Mouse (Mus musculus) kidney, adult 8-10 months (tissue): ENCODE data around the gene Esr2.

Experiments
- DNase-seq, 2 experiments: peaks; one replicate each; pipeline ENCODE4 v3.0.0; 2022

Gene Esr2

DNA sequence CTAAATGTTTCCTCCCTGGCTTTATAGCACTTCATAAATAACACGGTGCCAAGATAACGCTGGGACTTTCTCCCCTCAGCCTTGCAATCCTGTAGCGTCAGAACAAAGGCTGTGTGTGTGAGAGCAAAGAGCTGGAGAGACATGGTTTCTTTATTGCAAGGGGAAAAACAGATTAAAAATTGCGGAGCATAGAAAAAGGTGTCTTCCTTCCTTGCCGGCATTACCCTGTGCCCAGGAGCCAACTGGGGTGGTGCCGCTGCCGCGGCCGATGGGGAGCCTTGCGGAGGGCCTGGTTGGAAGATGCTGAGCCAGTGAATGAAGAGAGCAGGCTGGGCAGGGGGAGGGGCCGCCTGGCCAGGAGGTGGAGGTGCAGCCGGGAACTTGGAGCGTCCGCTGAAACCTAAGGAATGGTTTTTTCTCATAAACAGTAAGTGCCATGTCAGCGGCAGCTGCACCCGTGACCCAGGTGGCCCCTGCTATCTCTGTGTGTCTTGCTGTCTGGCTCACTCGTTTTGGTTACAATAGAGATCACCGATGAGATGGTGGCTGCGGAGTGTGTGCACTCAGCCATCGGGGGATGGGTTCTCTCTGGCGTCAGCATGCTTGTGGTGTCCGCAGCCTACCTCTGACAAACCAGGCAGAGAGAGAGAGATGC, 95.4 kb downstream of the Esr2 start:
- no peak for DNase-seq

DNA sequence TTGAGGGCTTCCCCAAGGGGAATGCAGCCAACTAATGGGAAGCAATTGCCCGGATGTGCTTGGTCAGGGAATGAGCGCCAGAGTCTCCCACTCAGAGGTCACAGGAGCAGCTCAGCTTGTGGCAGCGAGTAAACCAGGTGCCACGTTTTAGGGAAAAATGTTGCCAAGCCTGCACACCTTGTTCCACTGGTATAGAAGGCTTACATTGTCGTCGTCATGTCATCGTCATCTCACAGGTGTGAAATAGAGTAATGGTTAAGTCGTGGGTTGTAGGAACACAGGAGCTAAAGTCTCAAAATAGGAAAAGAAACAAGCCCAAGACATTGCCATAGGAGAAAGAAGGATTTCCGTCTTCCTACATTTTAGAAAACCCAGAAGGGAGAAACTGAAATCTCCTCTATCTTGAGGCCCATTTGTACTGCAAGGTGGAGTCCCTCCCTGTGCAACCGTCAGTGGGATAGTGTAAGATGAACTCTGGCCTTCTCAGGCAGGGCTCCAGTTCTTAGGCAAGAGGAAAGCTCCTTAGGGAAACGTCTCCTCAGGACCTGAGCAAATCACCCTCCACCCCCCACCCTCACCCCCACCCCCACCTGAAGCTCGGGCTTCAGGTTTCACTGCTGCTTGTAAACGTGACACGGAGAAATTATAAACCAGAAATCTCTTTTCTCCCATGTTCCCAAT, 96.0 kb downstream of the Esr2 start:
- no peak for DNase-seq

DNA sequence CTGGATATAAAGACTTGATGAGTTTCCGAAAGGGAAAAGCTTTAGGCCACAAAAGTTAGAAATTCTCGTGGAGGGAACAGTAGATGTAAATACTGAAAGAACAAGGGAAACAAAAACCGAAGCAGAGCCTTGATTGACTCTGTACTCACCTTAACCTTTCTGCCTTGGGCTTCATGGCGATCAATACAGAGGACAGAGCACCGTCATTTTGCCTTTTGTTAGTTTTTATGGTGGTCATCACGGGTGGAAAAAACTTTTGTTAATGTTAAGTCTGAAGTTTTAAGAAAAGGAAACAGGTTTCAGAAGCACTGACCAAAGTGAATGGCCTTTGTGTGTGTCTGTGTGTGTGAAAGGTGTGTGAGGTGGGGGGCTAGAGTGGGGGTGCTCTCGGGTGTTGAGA, 103.1 kb downstream of the Esr2 start:
- DNase-seq = no peak

GRCm38 (mm10) chr12:76073066-76073826, 103.8 kb downstream of the Esr2 start:
- DNase-seq = no peak

GRCm38 (mm10) chr12:76071935-76072849, 104.9 kb downstream of the Esr2 start:
- no peak for DNase-seq
